Mouse (Mus musculus) cerebellum, postnatal 4 days (tissue): ENCODE data around the gene Ppm1h.
"Not testable (repeated sequence)": the region's sequence is repeated elsewhere in the genome, so short reads cannot be mapped to it uniquely, and the experiment has no call there.

ENCODE experiments used
- DNase-seq, 2 experiments: peaks; one replicate each; pipeline ENCODE4 v3.0.0; 2022; ENCODE audit warnings: low spot score in 2 of 2, mixed read lengths in 1 of 2

Gene Ppm1h

DNA sequence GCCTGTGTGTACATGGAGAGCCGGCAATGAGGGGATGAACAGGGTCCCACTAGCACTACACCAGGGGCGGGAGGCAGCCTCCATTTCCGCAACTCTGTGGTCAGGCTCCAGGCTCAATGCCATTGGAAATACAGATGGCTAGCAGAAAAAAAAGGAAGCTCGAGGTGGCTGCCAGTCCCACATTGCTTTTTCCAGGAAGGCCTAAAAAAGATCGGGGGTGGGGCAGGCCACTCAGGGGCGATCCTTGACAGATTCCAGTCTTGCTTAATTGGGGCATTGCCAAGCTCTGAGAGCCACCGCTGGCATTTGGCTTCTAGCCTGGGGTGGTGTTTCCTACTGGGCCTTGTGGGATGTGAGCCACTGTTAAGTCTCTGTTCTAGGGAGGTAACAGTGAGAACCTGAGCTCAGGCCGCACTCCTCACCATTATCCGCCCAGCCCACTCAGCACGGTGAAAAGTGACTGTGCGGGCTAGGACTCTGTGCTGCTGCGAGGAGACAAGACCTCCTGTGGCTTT lies 216.1 kb downstream of the Ppm1h start:
- peak in 1 of 2 experiments; percentile 77 for DNase-seq

DNA sequence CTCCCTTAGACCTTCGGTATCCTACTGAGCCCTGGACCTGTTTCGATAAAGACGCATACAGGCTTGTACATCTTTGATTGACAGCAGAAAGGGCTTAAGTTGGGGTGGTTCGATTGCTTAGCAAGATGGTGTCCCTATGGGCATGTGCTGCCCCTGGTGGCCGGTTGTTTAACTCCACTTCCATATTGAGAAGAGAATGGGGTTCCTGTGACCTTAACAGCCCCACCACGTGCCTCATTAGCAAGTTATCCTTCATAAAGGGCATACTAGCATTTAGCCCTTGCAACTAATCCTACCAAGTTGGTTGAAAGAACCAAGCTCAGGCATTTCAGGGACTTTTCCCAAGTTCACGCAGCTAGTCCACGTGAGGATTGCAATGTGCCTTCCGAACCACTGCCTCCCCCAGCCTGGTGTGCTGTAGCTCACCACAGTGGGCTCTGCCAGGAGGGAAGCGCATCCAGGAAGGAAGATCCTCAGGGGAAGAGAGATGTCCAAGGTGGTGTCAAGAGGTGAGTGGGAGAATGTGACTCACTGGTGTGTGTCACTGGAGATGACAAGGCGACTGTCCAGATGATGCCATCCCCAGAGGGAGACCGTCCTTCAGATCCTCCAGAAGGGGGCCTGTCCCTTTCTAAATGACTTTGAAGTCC lies 216.7 kb downstream of the Ppm1h start:
- DNase-seq, result peak in 1 of 2 experiments; percentile 67

DNA sequence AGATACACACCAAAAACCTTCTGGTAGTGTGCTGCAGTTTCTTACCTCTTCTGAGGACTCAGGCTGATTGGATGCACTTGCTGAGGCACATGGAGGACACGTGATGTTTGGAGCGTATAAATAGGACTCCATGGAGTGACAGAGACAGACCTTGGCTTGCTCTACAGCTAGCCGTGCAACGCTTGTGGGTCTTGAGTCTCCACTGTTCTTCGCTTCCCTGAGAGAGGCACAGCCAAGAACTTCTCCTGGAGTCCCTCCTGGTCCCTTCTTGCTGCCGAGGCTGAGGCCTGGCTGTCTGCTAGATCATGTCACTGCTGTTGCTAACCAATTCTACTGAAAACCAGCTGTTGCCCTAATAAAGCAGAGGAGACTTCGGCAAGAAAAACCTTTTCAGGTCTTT lies 221.4 kb downstream of the Ppm1h start:
- no peak for DNase-seq

DNA sequence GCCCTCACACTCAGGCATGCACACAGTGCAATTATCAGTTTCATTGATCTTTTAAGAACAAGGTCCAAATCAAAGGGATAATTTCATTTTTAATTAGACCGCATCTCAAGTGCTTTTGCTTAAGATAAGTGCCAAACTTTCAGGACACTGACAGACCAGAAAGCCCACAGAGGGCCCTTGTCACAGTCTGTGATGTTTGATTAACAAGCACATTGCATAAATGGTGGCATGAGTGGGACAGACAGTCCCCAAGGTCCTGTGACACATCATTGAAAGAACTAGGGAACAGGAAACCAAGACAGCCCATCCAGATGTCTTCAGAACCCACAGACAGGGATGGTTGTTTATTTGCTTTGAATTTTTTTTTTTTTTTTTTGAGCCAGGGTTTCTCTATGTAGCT lies 221.9 kb downstream of the Ppm1h start:
- DNase-seq, result no peak

DNA sequence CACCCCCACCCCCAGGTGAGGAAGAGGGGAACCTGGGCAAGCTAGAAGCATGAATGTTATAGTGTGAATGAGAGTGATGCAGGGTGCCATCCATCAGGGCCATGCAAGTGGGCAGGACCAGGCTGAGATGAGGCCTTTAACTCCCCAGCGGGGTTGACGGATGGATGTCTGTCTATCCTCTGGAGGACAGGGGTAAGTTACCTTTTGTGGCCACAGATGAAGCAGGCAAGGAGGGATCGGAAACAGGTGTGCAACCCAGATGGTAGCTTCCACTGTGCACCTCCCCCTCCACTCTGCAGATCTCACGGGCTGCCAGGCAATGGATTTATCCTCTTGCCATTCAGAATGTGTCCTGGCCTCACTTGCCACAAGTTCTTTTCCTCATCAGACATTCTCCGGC lies 222.8 kb downstream of the Ppm1h start:
- no peak for DNase-seq

DNA sequence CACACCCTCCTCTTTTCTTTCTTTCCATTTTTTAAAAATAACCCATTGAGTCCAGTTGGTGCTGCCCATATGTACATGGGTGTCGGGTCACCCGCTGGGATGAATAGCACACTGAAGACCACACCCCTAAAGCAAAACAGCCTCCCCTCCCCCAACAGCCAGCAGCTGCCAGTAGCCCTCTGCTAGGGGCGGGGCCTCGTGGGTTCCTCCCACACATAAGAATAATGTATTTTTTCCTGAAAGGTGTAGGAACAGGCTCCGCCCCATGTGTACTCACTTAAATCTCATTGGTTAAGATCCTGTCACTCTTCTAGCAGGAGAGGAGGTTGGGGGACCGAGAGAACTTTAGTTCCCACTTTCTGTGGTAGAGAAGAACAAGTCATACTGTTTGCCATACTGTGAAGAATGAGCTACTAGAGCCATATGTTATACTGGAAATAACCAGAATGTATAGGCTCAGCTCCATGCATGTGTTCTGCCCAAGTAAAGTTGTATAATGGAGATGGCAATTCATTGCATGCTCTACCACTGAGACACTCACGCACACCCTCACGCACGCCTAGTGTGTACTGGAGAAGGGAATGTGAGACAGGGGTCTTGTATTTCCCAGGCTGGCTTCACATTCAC lies 231.0 kb downstream of the Ppm1h start:
- no peak for DNase-seq

DNA sequence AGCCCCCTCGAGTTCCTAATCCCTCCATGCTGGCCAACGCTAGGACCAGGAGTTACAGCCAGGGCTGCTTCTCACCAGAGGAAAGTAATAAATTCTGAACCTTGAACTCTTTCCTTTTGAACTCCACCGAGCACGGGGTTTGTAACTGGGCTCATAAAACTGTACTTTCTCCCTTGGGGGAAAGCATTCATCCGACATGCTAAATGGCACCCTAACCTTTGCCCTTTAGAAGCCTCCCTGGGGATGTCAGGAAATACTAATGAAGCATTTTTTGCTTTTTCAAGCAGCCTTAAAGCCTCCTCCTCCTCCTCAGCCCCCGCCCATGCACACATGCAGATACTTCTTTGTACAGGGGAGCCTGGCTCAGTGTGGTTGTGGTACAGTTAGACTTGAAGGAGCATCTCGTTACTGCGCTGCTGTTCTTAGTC lies 232.2 kb downstream of the Ppm1h start:
- no peak for DNase-seq

DNA sequence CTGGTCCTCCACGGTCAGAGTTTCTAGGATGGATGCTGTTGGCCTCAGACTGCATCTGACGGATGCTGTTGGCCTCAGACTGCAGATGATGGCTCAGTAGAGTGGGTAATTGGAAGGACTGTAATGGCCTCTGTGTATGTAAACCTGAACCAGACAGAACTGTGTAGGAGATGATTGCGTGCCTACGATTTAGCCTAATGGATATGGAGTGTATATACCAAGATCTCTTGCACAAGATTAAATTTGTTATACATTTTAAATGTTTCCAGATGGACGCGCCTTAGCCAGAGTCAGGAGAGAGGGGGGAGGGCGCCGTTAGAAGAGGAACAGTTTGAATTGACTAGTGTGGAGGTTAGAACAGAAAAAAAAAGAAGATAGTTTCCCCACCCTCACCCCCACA lies 233.1 kb downstream of the Ppm1h start:
- DNase-seq, result no peak

DNA sequence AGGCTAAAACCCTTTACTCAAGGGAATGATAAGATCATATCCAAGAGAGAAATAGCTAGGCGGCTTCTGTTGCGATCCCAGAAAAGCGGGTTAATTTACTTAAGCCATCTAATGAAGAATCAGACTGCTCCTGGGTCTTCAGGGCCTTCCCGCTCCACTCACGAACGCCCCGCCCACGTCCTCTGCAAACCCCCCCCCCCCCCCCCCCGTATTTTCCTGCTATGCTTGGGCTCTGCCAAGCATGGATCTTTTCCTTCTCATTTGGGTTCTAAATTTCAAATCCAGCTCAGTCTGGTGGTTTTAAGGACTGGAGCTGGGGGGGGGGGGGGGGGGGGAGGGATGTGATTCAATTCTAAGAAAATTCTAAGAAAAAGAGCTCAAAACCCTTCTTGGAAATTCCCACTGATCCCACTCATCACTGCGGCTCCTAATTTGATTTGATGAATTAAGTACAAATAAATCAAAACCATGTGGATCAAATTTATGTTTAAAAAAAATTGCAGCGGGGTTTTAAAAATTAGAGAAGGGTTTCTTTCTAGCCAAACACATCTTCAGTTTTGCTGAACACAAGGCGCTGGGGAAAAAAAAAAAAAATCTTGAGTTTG lies 233.6 kb downstream of the Ppm1h start:
- DNase-seq, result no peak

DNA sequence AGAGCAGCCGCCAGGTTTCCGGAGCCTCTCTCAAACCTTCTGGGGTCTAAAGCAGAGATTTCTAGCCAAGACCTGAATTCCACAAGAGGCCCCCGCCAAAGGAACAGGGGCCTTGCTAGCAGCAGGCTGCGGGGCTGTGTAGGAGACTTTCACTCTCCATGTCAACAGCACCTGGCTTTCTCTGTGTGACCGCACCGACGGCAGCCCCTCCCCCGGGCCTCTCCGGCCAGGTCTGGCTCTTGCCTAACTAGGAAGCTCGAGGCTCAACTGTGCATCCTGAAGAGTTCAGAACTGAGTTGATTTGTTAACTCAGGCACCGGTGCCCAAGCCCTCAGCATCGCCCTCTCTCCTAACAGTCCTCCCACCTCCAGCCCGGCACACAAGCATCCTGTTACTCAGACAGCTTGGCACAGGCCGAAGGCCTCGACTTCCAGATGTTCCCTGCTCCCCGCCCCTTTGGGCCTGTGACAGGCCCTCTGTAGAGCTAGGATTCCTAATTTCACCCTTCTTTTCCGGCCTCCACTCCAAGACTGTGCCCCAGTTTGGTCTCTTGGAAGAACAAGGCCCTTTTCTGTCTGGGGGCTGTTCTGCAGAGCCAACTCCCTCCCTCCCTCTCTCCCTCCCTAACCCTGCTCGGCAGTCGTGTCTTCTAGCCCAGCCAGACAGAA lies 234.3 kb downstream of the Ppm1h start:
- peak in 1 of 2 experiments; percentile 39 for DNase-seq

DNA sequence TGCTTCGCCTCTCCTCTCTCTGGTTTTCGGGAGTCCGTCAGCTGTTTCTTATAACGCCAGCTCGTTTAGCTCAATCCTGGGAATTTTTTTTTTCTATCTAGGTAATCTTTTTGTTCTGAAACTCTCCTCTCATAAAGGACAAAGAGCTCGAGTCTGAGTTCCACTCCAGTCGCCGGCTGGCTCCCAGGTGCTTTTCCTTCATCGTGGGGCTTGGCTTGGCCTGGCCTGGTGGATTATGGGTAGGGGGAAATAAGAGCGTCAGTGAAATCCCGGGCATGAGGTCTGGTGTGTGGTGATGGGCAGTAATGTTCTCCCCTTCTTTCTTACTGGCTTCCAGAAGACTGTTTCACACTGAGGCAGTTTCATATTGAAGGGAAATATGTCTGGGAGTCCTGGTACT lies 234.8 kb downstream of the Ppm1h start:
- DNase-seq, result no peak

DNA sequence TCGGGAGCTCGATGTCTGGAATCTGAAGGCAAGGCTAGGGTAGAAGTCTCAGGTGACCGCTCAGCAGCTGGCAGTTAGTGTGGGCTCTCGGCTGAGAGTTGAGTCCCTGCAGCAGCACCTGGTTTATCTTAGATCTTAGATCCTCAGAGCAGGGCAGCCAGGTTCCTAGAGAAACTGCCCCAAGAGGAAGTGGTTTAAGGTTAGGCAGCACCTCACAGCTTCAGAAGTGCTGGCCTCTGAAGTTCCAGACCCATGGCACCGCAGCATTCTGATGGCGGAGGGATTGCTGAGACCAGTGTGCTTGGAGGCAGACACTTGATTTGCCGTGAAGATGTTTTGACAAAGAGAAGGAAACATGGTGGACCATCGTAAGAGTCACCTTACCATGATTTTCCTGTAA lies 237.3 kb downstream of the Ppm1h start:
- DNase-seq, result no peak

DNA sequence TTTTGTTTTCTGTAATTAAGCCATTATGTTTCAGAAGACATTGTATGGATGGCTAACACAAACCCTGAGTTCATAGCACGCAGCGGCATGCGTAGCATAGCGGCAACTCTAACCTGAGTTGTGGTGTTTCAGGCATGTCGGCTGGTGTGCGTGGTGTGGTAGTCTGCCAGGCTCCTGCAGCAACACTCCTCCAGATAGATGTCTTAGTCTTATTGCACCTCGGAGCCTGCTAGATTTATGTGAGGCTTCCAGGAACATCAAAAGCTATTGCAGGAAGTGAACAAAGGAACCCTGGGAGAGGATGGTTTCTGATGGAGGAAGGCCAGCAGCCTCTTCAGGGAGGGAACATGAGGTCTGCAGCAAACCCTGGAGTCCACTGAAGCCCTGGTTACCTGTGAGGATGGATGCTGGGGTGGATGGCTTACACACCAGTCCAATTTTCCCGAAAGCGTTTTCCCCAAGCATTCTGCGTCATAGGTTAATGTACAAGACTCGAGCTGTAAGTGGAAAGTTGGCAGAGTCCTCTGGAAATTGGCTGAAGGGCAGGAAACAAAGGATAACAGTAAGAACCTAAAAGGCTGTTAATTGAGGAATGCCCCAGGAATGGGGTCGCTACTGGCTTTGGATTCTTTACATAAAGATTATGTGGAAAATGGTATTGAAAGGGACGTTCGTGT lies 239.2 kb downstream of the Ppm1h start:
- DNase-seq, result no peak

DNA sequence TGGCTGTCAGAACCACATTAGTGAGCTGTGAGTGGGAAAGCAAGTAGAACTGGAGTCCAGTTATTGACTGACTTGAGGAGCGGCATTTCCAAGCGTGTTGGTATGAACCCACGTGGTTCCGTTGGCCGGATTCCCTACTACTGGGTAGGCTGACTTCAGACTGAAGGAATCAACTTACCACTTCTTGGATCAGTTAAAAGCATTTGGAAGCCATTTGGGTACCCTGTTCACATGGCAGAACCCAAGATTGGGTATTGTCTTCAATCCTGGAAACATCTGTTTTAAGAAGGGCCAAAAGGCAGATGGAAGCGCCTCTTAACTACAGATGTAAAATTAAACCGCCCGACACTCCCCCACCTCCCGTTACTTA lies 239.7 kb downstream of the Ppm1h start:
- DNase-seq, result no peak

DNA sequence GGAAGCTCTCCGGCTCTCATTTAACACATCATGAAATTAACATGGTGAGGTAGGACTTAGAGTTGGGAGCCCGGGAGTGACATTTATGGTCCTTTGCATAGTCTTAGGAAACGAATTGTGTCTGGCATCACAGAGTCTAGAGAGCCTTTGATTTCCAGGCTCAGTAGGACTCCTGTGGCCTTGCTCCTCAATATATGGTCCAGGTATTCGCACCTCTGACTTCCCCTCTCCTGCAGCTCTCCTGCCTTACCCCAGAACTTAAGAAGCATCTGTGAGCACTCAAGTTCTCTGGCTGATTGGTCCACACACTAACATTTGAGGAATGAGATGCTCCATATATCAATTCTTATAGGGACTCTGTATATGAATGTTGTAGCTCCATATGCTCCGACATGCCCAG lies 240.2 kb downstream of the Ppm1h start:
- no peak for DNase-seq

DNA sequence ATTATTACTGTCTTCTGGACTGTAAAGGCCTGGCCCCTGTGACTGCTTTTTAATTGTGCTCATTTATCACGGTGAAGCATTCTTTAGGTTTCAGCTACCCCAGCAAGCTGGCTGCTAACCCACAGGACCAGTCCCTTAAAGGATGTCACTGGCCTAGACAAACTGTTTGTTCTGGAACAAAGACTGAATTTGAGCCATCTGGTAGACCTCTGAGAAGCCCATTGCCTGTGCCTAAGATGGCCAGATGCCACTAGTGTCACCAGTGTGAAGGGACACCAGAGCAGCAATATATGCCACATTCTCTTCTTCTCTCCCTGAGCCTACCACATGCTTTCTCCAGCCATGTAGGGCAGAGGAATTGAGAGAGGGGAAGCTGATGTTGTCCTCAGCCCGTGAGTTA lies 240.9 kb downstream of the Ppm1h start:
- no peak for DNase-seq

DNA sequence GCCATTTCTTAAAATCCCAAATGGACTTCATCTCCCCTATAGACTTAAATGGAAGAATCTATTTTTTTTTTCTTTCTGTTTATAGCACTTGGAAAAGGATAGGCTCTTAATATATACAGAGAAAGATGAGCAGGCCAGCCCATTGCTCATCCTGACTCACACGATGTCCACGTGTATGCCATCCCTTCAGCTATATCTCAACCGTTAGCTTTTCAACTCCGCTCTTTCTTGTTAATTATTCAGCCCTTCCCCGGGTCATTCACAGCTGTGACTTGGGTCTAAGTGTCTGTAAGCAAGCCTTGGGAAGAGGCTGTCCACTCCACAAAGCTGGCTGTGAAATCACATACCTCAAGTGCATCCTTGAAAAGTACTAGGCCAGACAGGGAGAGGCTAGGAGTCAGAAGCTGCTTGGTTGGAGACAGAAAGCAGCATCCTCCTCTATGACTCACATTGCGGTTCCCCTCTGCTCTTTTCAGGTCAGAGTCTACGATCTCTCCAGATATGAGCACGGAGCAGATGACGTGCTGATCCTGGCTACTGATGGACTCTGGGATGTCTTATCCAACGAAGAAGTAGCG lies 241.7 kb downstream of the Ppm1h start:
- DNase-seq, result no peak

DNA sequence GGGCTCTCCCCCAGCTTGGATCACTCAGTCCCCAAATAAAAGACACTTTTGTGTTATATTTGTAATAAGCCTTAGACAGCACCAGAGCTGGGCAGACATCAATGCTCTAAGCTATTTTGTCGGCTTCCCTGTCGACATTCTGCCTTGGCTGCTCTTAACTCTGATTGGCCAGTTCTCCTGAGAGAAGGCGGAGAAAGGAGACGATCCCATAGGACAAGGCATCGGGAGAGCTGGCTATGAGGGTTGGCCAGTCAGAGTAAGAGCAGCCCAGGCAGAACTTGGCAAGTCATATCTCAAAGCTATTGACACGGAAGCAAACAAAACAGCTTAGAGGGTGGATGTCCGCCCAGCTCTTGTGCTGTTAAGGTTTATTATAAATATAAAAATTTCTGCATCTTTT lies 243.7 kb downstream of the Ppm1h start:
- DNase-seq, result no peak

DNA sequence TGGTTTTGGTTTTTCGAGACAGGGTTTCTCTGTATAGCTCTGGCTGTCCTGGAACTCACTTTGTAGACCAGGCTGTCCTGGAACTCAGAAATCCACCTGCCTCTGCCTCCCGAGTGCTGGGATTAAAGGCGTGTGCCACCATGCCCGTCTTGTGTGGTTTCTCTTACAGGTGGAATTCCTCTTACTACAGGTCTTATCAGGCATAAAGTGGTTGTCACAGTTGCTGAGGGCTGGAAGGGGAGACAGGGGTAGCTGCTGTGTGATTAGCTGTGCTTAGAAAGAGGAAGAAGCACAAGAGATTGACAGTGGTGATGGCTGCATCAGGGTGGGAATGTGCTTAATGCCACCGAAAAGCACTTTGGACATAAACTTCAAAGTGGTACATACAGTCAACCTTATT lies 246.0 kb downstream of the Ppm1h start:
- DNase-seq, result not testable (repeated sequence)

DNA sequence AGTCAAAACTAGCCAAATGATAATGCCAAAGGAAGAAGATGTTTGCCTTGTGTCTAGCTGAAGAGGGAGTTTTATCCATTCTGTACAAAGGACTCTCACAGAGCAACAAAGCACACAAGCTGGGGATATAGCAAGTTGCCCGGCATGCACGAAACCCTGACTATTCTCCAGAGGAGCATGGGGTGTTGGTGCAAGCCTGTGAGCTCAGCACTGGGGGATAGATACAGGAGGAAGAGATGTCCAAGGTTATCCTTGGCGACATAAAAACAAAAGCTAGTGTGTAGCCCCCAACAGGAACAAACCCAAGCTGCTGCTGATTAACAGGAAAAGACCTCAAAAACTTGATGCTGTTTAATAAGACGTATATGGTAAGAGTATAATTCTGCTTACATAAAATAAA lies 247.7 kb downstream of the Ppm1h start:
- no peak for DNase-seq

DNA sequence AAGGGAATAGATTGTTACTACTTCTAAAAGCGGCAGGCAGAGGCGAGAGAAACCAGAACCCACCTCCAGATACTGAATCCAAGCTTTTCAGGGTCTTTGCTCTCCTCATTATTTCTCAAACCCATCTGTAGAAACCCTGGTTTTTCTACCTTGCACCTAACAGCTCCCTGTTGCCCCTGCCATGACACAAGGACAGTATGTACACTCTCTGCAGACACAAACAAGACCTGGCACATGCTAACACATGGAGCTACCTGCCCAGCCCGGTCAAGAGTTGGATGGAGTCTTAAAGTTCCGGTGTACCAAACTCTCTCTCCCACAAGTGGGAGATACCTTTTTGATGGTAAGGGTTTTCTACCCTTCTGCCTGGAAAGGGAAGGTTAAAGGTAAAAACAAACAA lies 252.0 kb downstream of the Ppm1h start:
- DNase-seq, result no peak
